Mouse (Mus musculus): ENCODE results near the gene Fam169b.

Fam169b gene

GRCm38 (mm10) chr7:68318979-68319378 lies 45.3 kb downstream of the Fam169b start:
- DNase-seq (ENCODE audit: low spot score) = no peak

GRCm38 (mm10) chr7:68320078-68320810 lies 46.6 kb downstream of the Fam169b start:
- peak; percentile 26 for DNase-seq (ENCODE audit: low spot score)

- no peak for DNase-seq (ENCODE audit: low spot score)
These were observed 49.4 kb downstream of the Fam169b start for GRCm38 (mm10) chr7:68323051-68323450.

- no peak for DNase-seq (ENCODE audit: low spot score)
These were observed 52.6 kb downstream of the Fam169b start for GRCm38 (mm10) chr7:68326190-68326722.

GRCm38 (mm10) chr7:68329000-68329399 lies 55.4 kb downstream of the Fam169b start:
- DNase-seq (ENCODE audit: low spot score) = no peak

- no peak for DNase-seq (ENCODE audit: low spot score)
These were observed 59.2 kb downstream of the Fam169b start for GRCm38 (mm10) chr7:68332799-68333198.

GRCm38 (mm10) chr7:68337080-68337781 lies 63.6 kb downstream of the Fam169b start:
- DNase-seq (ENCODE audit: low spot score) = no peak

- DNase-seq (ENCODE audit: low spot score) = no peak
These were observed 65.0 kb downstream of the Fam169b start for GRCm38 (mm10) chr7:68338680-68339079.

GRCm38 (mm10) chr7:68344561-68344960 lies 70.9 kb downstream of the Fam169b start:
- DNase-seq (ENCODE audit: low spot score) = no peak

- no peak for DNase-seq (ENCODE audit: low spot score)
These were observed 72.3 kb downstream of the Fam169b start for GRCm38 (mm10) chr7:68345963-68346362.

- DNase-seq (ENCODE audit: low spot score) = no peak
These were observed 81.9 kb downstream of the Fam169b start for GRCm38 (mm10) chr7:68355325-68356076.

GRCm38 (mm10) chr7:68357407-68357806 lies 83.8 kb downstream of the Fam169b start:
- peak; percentile 68 for DNase-seq (ENCODE audit: low spot score)

GRCm38 (mm10) chr7:68362609-68363008 lies 89.0 kb downstream of the Fam169b start:
- DNase-seq (ENCODE audit: low spot score) = no peak

- no peak for DNase-seq (ENCODE audit: low spot score)
These were observed 92.1 kb downstream of the Fam169b start for GRCm38 (mm10) chr7:68365711-68366110.

GRCm38 (mm10) chr7:68368948-68369347 lies 95.3 kb downstream of the Fam169b start:
- DNase-seq (ENCODE audit: low spot score) = no peak

GRCm38 (mm10) chr7:68369694-68370093 lies 96.1 kb downstream of the Fam169b start:
- DNase-seq (ENCODE audit: low spot score) = peak; percentile 91

- DNase-seq (ENCODE audit: low spot score) = peak; percentile 93
These were observed 100.6 kb downstream of the Fam169b start for GRCm38 (mm10) chr7:68374109-68374857.

- DNase-seq (ENCODE audit: low spot score) = peak; percentile 25
These were observed 108.5 kb downstream of the Fam169b start for GRCm38 (mm10) chr7:68382187-68382586.

- DNase-seq (ENCODE audit: low spot score) = no peak
These were observed 113.1 kb downstream of the Fam169b start for GRCm38 (mm10) chr7:68386767-68387166.

- DNase-seq (ENCODE audit: low spot score) = no peak
These were observed 122.2 kb downstream of the Fam169b start for GRCm38 (mm10) chr7:68395707-68396333.

GRCm38 (mm10) chr7:68400516-68400915 lies 126.9 kb downstream of the Fam169b start:
- no peak for DNase-seq (ENCODE audit: low spot score)

All from embryo, embryonic 10 days (tissue).